Mouse (Mus musculus) brain, embryonic 14.5 days (tissue): ENCODE measurements around the gene Wnt4.

Experiments
- CTCF ChIP-seq: fragments of 200-500 bp; IDR thresholded peaks from 2 replicates; pipeline ENCODE4 v1.5.1; 2012; ENCODE audit warnings: inconsistent platforms, mild to moderate bottlenecking, moderate library complexity, borderline replicate concordance; ENCODE audit not compliant: insufficient read depth, insufficient read length; ENCODE audit errors: extremely low read depth
- POLR2A ChIP-seq: fragments of 200-500 bp; IDR thresholded peaks from 2 replicates; pipeline ENCODE4 v1.6.1; 2012; ENCODE audit warnings: mild to moderate bottlenecking, inconsistent platforms, borderline replicate concordance; ENCODE audit not compliant: poor library complexity, insufficient read depth, insufficient read length, severe bottlenecking; ENCODE audit errors: extremely low read depth

- TF ChIP-seq POLR2A = no peak
- TF ChIP-seq CTCF = no peak
Measured at GRCm38 (mm10) chr4:137289701-137290100, 12.4 kb downstream of the Wnt4 start.
